Mouse (Mus musculus) gastrocnemius, adult 8-10 months (tissue): ENCODE measurements around the gene Gm11444. TPM values are rescaled to one million over a fixed set of nuclear protein-coding genes. Genes with fewer than 3 reads are reported as not detected.

Source experiments
- DNase-seq, 2 experiments: peaks; one replicate each; pipeline ENCODE4 v3.0.0; 2022; ENCODE audit warnings: low spot score in 2 of 2
- total RNA-seq, 4 experiments: library from RNA; stranded (reverse); gene quantifications; 2 replicates each; pipeline ENCODE4 v1.2.4; 2022

Gm11444 gene
- total RNA-seq, 4 experiments from 2014 or later, result not detected

DNA sequence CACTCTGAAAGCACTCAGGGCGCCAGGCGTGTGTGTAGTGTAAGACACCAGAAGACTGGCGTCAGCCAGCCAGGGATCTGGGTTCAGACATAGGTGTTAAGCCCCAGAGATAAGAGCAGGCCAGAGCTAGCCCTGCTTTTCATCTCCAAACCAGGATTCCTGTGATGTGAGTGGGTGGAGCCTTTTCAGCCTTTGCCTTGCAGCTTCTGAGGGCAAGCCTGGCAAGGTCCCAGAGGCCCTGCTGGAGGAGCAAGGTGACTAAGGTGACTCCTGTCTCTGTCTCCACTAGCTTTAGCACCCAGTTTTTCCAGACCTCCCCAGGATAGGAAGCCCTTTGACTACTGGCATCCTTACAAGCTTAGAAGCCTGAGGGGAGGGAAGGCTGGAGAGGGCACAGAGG, 31.7 kb downstream of the Gm11444 start:
- DNase-seq, result no peak

DNA sequence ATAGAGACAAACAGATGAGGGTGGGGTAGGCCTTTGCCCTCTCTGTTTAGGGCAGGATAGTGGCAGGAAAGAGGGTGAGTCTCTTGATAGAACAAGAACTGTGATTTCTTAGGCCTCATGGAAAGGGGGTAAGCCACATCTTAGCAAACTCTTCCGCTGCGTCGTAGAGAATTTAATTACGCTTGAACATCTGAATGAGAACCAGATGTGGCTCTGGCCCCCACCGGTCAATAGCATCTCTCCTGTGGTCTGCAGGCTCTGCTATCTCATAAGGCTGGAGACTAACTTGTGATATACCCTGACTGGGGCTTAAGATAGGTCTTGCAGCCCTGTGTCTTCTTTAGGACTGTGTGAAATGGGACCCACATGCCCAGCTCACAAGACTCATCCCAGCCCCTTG, 33.7 kb downstream of the Gm11444 start:
- DNase-seq, result no peak

GRCm38 (mm10) chr11:85814678-85815077, 35.5 kb downstream of the Gm11444 start:
- DNase-seq, result no peak

GRCm38 (mm10) chr11:85812201-85812966, 37.7 kb downstream of the Gm11444 start:
- no peak for DNase-seq

DNA sequence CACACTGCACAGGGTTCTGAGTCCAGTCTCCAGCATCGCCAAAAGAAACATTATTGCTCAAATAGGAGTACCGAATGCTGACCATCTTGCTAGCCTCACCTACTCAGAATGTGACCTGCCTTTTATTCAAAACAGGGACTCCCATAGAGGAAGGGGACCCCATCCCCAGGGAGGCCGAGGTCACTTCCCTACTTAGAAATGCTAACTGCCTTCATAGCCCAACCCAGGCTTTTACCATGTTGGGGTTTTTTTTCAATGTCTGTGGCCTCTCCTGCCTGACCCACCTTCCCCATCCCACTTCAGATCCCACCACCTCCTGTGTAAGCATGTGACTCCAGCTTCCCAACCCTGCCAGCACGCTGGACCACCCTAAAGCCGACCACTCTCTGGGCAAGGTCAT, 38.5 kb downstream of the Gm11444 start:
- no peak for DNase-seq

DNA sequence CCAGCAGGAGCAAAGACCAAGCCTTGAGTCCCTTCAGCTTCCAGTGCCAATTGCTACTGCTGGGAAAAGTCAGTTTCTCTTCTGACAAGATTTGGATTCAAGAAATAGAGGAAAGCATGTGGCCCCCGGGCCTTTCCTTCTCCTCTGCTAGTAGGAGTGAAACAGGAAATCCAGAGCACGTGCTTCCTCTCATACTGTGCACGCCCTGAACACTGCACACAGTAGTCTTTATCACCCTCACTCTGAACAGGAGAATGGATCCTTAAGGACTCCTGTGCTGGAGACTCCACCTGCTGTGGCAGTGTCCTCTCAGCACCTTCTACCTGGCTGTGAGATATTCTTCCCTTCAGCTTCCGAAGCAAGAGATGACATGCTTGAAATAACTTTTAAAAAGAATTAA, 38.9 kb downstream of the Gm11444 start:
- no peak for DNase-seq

DNA sequence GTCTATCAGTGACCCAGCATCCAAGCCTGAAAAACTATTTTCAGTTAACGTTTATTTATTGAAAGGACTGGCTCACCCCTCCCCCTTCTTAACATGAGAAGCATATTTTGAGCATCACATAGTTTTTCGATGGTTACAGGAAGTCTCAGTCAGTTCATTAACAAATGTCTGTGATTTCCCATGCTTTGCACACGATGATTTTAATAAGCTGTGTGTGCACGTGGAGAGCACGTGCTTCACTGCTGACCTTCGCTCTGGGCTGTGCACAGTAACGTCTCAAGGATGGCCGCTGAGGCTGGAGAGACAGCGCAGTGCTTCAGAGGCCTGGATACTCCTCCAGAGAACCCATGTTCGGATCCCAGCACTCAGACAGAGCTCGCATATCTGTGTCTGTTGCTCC, 42.8 kb downstream of the Gm11444 start:
- no peak for DNase-seq

DNA sequence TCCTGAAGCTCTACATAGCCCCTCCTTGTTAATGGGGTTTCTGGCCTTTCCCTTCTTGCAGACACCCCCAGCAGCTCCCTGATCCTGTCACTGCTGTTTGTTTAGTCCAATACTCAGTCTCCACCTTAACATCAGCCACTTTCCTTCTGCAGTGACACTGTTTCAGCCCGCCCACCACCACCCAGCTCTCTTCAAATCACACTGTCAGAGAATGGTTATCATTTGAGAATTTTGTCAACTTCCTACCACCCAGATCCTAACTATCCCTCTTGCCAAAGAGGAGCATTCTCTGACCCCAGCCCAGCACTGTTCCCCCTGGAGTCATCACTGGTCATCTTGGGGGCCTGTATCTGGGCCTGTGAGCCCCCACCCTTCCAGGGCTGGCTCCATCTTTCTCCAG, 44.4 kb downstream of the Gm11444 start:
- no peak for DNase-seq

- no peak for DNase-seq
These were observed 46.1 kb downstream of the Gm11444 start for GRCm38 (mm10) chr11:85804048-85804447.

DNA sequence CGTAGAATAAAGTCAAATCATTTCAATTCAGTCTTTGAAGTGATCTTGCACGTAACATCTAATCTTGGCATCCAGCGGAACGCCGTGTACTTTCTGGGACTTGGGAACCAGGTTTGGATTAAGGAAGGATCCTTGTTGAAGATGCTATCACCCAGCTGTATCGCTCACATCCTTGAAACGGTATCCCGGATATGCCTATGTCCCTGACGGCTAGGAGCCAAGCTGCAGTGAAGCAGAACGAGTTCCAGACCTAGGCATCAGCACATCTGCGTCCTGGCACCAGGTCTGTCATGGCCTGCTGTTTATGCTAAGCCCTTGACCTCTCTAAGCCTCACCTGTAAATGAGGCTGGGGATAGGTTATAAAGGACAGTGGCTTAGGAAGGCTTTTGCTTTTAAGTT, 49.8 kb downstream of the Gm11444 start:
- DNase-seq, result no peak

DNA sequence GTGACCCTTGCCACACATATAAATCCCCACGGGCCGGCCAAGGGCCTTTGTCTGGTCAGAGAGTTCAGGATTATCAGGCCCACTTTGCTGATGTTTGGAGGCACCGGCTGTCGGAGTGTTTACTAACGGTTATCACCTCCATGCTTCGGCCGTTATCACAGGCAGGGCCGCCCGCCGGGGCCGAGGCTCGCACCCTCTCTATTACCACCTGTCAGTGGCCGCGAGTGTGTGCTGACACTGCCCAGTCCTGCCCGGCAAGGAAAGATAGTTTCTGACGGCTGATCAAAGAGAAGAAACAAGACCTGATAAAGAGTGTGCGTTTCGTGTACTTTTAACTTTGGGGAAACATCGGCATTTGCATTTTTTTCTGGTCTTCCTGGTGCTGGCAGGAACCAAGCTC, 50.3 kb downstream of the Gm11444 start:
- DNase-seq, result no peak

DNA sequence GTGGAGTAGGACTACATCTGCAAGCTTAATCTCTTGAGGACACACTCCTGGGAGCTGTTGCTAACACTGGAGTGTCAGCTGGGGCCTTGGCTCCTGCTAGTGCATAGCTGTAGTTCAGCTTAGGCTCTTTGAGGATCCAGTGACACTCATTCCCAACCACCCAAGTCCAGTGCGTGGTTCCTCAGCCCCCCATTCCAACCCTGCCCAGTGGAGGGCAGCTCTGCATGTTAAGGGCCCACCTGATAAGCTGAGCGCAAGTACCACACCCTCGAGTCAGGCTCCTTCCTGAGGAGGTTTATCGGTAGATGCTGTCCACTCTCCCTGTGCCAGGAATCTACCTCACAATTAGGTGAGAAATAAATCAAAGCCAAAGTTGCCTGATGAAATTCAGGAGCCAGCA, 50.7 kb downstream of the Gm11444 start:
- no peak for DNase-seq

Other genes with a start within 250 kb of the Gm11444 start
- 1 to 10 TPM in 3 of 4 experiments, under 1 TPM in 1; 0.68 to 2.7 (median 1.7) TPM for gene Tbx2, start 17.8 kb downstream of the Gm11444 start, total RNA-seq
- 1 to 10 TPM in 2 of 4 experiments, under 1 TPM in 2; 0.89 to 1.3 (median 0.95) TPM for gene Tbx4, start 36.1 kb upstream of the Gm11444 start, total RNA-seq